In the genomic region with DNA sequence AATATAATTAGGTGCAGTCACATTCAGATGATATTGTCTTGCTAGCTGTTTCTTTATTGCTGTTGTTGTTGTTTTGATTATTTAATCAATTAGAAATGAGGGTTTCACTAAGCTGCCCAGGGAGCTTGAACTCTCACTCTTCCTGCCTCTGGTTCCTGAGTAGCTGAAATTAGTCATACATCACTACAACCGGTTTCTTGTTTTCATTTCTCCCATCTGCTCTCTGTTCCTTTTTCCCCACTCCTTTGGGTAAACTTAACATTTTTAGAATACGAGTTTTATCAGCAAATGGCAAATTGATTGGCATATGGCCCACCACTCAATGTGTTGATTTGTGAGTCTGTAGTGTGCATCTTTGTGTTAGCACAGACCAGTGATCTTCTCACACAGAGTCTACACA, we compare ENCODE assay signal across 24 mouse cellular contexts. TPM values are rescaled to one million over a fixed set of nuclear protein-coding genes. Genes with fewer than 3 reads are reported as not detected.
DNase-seq lines count a peak whose midpoint lies in the region; ATAC-seq and TF ChIP-seq lines count a peak whose summit lies in the region.
"Had no signal": no experiment of that assay in that cellular context is flagged by ENCODE, and none has a peak within 500 bp of the region (broad histone marks: within the 10 kb centered on the region; RNA-seq: fewer than 3 reads in every experiment).

No protein-coding gene starts in this region.

- no peak overlapping the region for H3K4me2 ChIP-seq in CH12.LX (ENCODE audit: insufficient read depth, low read depth, poor library complexity, severe bottlenecking)
- no peak overlapping the region for H3K4me2 ChIP-seq in kidney, embryonic 15.5 days

- H3K9ac ChIP-seq in CH12.LX (ENCODE audit: insufficient read depth, low read depth): no peak overlapping the region
- no peak overlapping the region for H3K9ac ChIP-seq in kidney, embryonic 15.5 days

- no peak overlapping the region for H3K4me3 ChIP-seq in CH12.LX (replicated peaks in 1 of 3; ENCODE audit: low read depth in 2 of 3, low read length in 2 of 3, poor library complexity in 1 of 3)
- H3K4me3 ChIP-seq in macrophage (ENCODE audit: inconsistent target): no peak overlapping the region
- H3K4me3 ChIP-seq in kidney, embryonic 15.5 days (replicated peaks): no peak overlapping the region

- TF ChIP-seq CTCF in CH12.LX (conservative IDR thresholded peaks at IDR 0.05 in 1 of 2, IDR thresholded peaks at IDR 0.05 in 1 of 2; ENCODE audit: low read depth in 2 of 2, low read length in 2 of 2): no peak

- TF ChIP-seq POLR2A in CH12.LX (IDR thresholded peaks at IDR 0.05; ENCODE audit: low read depth, low read length): no peak

- in situ Hi-C loops in CH12.LX (cut with MboI; ENCODE audit: low pct_ligation_motif_present, low pct_unique_long_range_greater_than_20kb, low sequenced_read_pairs): no loop called here

- H3K9me3 ChIP-seq in CH12.LX (replicated peaks; ENCODE audit: low read length): peaks cover 6% of the 10 kb centered on the region
- H3K9me3 ChIP-seq in kidney, embryonic 15.5 days (replicated peaks): no peaks in the 10 kb centered on the region
- H3K9me3 ChIP-seq: G1E had no signal

- peaks cover 7 to 33% of the 10 kb centered on the region in 2 experiments; a peak in 3 of 4 replicates for H3K4me1 ChIP-seq in CH12.LX (ENCODE audit: control insufficient read depth in 1 of 2, insufficient read depth in 2 of 2)
- H3K4me1 ChIP-seq in kidney, embryonic 15.5 days: no peaks in the 10 kb centered on the region

- no peak for TF ChIP-seq RAD21 in CH12.LX (IDR thresholded peaks at IDR 0.05; ENCODE audit: low read depth, low read length)

- H3K27me3 ChIP-seq in CH12.LX (replicated peaks): no peaks in the 10 kb centered on the region
- no peaks in the 10 kb centered on the region for H3K27me3 ChIP-seq in kidney, embryonic 15.5 days
- H3K27me3 ChIP-seq: Patski had no signal

- no peak overlapping the region for H3K27ac ChIP-seq in CH12.LX (ENCODE audit: insufficient read depth, low read depth)
- peak overlapping the region; percentile 25; the same call in 1 of the 2 replicates for H3K27ac ChIP-seq in macrophage
- H3K27ac ChIP-seq in kidney, embryonic 15.5 days: no peak overlapping the region

- no peak for DNase-seq in CH12.LX (ENCODE audit: extremely low read depth)
- peak; percentile 10 for DNase-seq in NIH3T3 (ENCODE audit: low read depth)
- DNase-seq in lung, adult 18-20 months: no peak
- no peak for DNase-seq in frontal cortex, adult 2 months (ENCODE audit: extremely low spot score in 1 of 2, low spot score in 1 of 2)
- DNase-seq in right cerebral cortex, adult 18-20 months: no peak
- DNase-seq: adrenal gland, adult 2 months; adrenal gland, adult 8-10 months; adrenal gland, postnatal 10 days; adrenal gland, postnatal 14 days; adrenal gland, postnatal 25 days; adrenal gland, postnatal 36 days; B cell, adult 2 months; cerebellum, adult 11 months; cerebellum, adult 11-12 months; cerebellum, adult 18-20 months; cerebellum, adult 2 months had no signal

- 8% methylated on average over 2 of the region's 2 CpGs for WGBS in macrophage (ENCODE audit: missing documents)
- 75% methylated on average over 2 of the region's 2 CpGs for WGBS in kidney, embryonic 15.5 days

- H3K36me3 ChIP-seq in CH12.LX (replicated peaks in 1 of 2; ENCODE audit: control insufficient read depth in 1 of 2, insufficient read depth in 1 of 2, low read length in 1 of 2): no peaks in the 10 kb centered on the region
- H3K36me3 ChIP-seq in macrophage (ENCODE audit: inconsistent target): no peaks in the 10 kb centered on the region
- no peaks in the 10 kb centered on the region for H3K36me3 ChIP-seq in kidney, embryonic 15.5 days
- H3K36me3 ChIP-seq: G1E had no signal

- H3K79me2 ChIP-seq in CH12.LX (replicated peaks; ENCODE audit: control insufficient read depth, extremely low read depth, insufficient read depth, poor library complexity, severe bottlenecking): no peaks in the 10 kb centered on the region
- no peaks in the 10 kb centered on the region for H3K79me2 ChIP-seq in macrophage (ENCODE audit: inconsistent target)

- TF ChIP-seq EP300 in CH12.LX (IDR thresholded peaks at IDR 0.05; ENCODE audit: low read length): peak; percentile 77

- peak; percentile 57 for ATAC-seq in megakaryocyte, adult 5-6 weeks (ENCODE audit: poor library complexity, severe bottlenecking)
- ATAC-seq in kidney, embryonic 15.5 days (replicated peaks; ENCODE audit: low FRiP score): no peak
- ATAC-seq: activated CD4-positive, CD25-positive, alpha-beta regulatory T cell, adult 4 months; CD4-positive, CD25-positive, alpha-beta regulatory T cell, adult 4 months; Patski had no signal

- dilution Hi-C loops in CH12.LX (cut with MboI; ENCODE audit: extremely low pct_ligation_motif_present, extremely low pct_unique_long_range_greater_than_20kb, low sequenced_read_pairs): no loop called here

TF ChIP-seq in CH12.LX, 34 proteins besides CTCF, POLR2A, EP300 and RAD21:
- TF ChIP-seq CHD1 (IDR thresholded peaks at IDR 0.05; ENCODE audit: low read depth, low read length) (no peak), ELF1 (IDR thresholded peaks at IDR 0.05; ENCODE audit: low read depth, low read length) (peak; percentile 20; the same call in 1 of the 2 replicates), IRF4 (IDR thresholded peaks at IDR 0.05; ENCODE audit: low read depth, low read length) (peak; percentile 79)
TF ChIP-seq in CH12.LX: peak in this region for 2.

RNA-seq across cellular contexts. Expression of a gene that starts 53.6 kb away (rescaled TPM):
- total RNA-seq in CH12.LX (2012; rRNA removed): not detected in 2 replicates
- total RNA-seq in CH12.LX (2014; rRNA removed): not detected in 2 replicates
- polyA plus RNA-seq in CH12.LX (2012; ENCODE audit: insufficient read length, low read depth): not detected in 2 replicates
- total RNA-seq in macrophage (2018; cell fraction: chromatin; rRNA removed): 10 to 100 TPM in 22 of 26 experiments, 1 to 10 TPM in 4; 3.8 to 99.8 (median 24.1) TPM
- total RNA-seq in macrophage (2018; cell fraction: cytosol; rRNA removed): 10 to 100 TPM; 14.0 to 86.4 (median 26.8) TPM
- 10 to 100 TPM in 24 of 26 experiments, 1 to 10 TPM in 2; 6.7 to 96.1 (median 20.6) TPM for total RNA-seq in macrophage (2018; cell fraction: nucleus; rRNA removed)
- polyA plus RNA-seq in macrophage (2018): 36.4 to 80.3 TPM (median 54.9 TPM) in 3 replicates
- 2.8 and 6.5 TPM in 2 replicates for total RNA-seq in megakaryocyte, adult 5-6 weeks (2015)
- total RNA-seq in megakaryocyte, adult 5-6 weeks (2017): 2.0 and 2.7 TPM in 2 replicates
- 5.0 and 5.7 TPM in 2 replicates for polyA plus RNA-seq in kidney, embryonic 15.5 days (2015; fragmentation: Nextera tagmentation; extraction: Ambion mirVana)
- polyA plus RNA-seq in frontal cortex, adult 2 months (2012; rRNA removed): 9.4 and 10.8 TPM in 2 replicates
- total RNA-seq: G1E had no signal
- polyA plus RNA-seq: G1E had no signal

RNA-seq across cellular contexts. Expression of a gene that starts 55.1 kb away (rescaled TPM):
- total RNA-seq in CH12.LX (2012; rRNA removed) (not detected in 2 replicates), CH12.LX (2014; rRNA removed) (not detected in 2 replicates)
- polyA plus RNA-seq in CH12.LX (2012; ENCODE audit: insufficient read length, low read depth) (0.12 TPM in 1 of 2 replicates, not detected in the other), macrophage (2018) (not detected in 3 replicates)
- total RNA-seq in macrophage (2018; cell fraction: chromatin; rRNA removed): not detected
- not detected for total RNA-seq in macrophage (2018; cell fraction: cytosol; rRNA removed)
- not detected for total RNA-seq in macrophage (2018; cell fraction: nucleus; rRNA removed)
- total RNA-seq in megakaryocyte, adult 5-6 weeks (2015): 0.02 TPM in 1 of 2 replicates, not detected in the other
- not detected in 2 replicates for total RNA-seq in megakaryocyte, adult 5-6 weeks (2017)
- polyA plus RNA-seq in kidney, embryonic 15.5 days (2015; fragmentation: Nextera tagmentation; extraction: Ambion mirVana): 0.33 and 0.36 TPM in 2 replicates
- polyA plus RNA-seq in frontal cortex, adult 2 months (2012; rRNA removed): 19.8 and 25.9 TPM in 2 replicates
- total RNA-seq: MEL had no signal
- polyA plus RNA-seq: G1E had no signal

Comparison
In these comparisons a context has a peak if more than half of its experiments do, and no peak if none do; other contexts are left out.
1. RNA of a gene that starts 55.1 kb away (polyA plus RNA-seq): 19.8 to 25.9 TPM in frontal cortex, adult 2 months; 0.33 to 0.36 TPM in kidney, embryonic 15.5 days, 0.12 TPM in CH12.LX and not detected in macrophage; every median in the first group is over 10 times any median in the second.